9 mouse cellular contexts compared by ENCODE assay signal in genomic region chr17:29730510-29731265, GRCm38 (mm10). TPM values are rescaled to one million over a fixed set of nuclear protein-coding genes. Genes with fewer than 3 reads are reported as not detected.
A peak's percentile ranks its signal among the peaks of the same experiment; 100 is the strongest.
DNase-seq lines count a peak whose midpoint lies in the region; ATAC-seq and TF ChIP-seq lines count a peak whose summit lies in the region.
"Had no signal": no experiment of that assay in that cellular context is flagged by ENCODE, and none has a peak within 500 bp of the region (broad histone marks: within the 10 kb centered on the region; RNA-seq: fewer than 3 reads in every experiment).

No protein-coding gene starts in this region.

- H3K27me3 ChIP-seq in liver, postnatal 0 days (ENCODE audit: insufficient read depth, low read length) = no peaks in the 10 kb centered on the region
- no peaks in the 10 kb centered on the region for H3K27me3 ChIP-seq in heart, embryonic 16.5 days (ENCODE audit: control insufficient read depth, insufficient read depth, low read length)
- H3K27me3 ChIP-seq in neural tube, embryonic 14.5 days (ENCODE audit: control insufficient read depth, insufficient read depth, low read length) = no peaks in the 10 kb centered on the region
- H3K27me3 ChIP-seq: limb, embryonic 12.5 days had no signal

- no peak overlapping the region for H3K4me2 ChIP-seq in liver, postnatal 0 days (ENCODE audit: low read depth, low read length)
- H3K4me2 ChIP-seq in heart, embryonic 16.5 days (ENCODE audit: low read depth, low read length) = no peak overlapping the region
- no peak overlapping the region for H3K4me2 ChIP-seq in neural tube, embryonic 14.5 days (ENCODE audit: low read depth, low read length)
- H3K4me2 ChIP-seq: limb, embryonic 12.5 days had no signal

- no peak for TF ChIP-seq CTCF in liver, postnatal 0 days (IDR thresholded peaks at IDR 0.05; ENCODE audit: low read depth)

- peaks cover 9% of the 10 kb centered on the region; the same call in 1 of the 2 replicates for H3K4me1 ChIP-seq in liver, postnatal 0 days (ENCODE audit: insufficient read depth)
- H3K4me1 ChIP-seq in heart, embryonic 16.5 days (ENCODE audit: control insufficient read depth, insufficient read depth, low read length) = peaks cover 12% of the 10 kb centered on the region
- H3K4me1 ChIP-seq in neural tube, embryonic 14.5 days (ENCODE audit: control insufficient read depth, insufficient read depth, low read length) = peaks cover 21% of the 10 kb centered on the region

- H3K36me3 ChIP-seq in liver, postnatal 0 days (replicated peaks; ENCODE audit: insufficient read depth, low read length) = no peaks in the 10 kb centered on the region
- H3K36me3 ChIP-seq in heart, embryonic 16.5 days (ENCODE audit: control insufficient read depth, insufficient read depth) = no peaks in the 10 kb centered on the region
- H3K36me3 ChIP-seq in neural tube, embryonic 14.5 days (ENCODE audit: control insufficient read depth, insufficient read depth, low read length) = no peaks in the 10 kb centered on the region
- H3K36me3 ChIP-seq: limb, embryonic 12.5 days had no signal

- no peaks in the 10 kb centered on the region for H3K9me3 ChIP-seq in liver, postnatal 0 days (ENCODE audit: low read length)
- H3K9me3 ChIP-seq in heart, embryonic 16.5 days (replicated peaks; ENCODE audit: control insufficient read depth, low read length) = no peaks in the 10 kb centered on the region
- no peaks in the 10 kb centered on the region for H3K9me3 ChIP-seq in neural tube, embryonic 14.5 days (ENCODE audit: control insufficient read depth, low read length)

- intact Hi-C loops in left cerebral cortex, postnatal 14 days (cut with DNase I) = no loop called here

- peak; percentile 23; the same call in 1 of the 2 replicates for ATAC-seq in liver, postnatal 0 days
- peak; percentile 76 for ATAC-seq in heart, embryonic 16.5 days (replicated peaks; ENCODE audit: extremely low read depth, insufficient read depth, low FRiP score)
- ATAC-seq in neural tube, embryonic 14.5 days (ENCODE audit: low read depth) = peak; percentile 62; the same call in 1 of the 2 replicates

- TF ChIP-seq EP300 in liver, postnatal 0 days (IDR thresholded peaks at IDR 0.05; ENCODE audit: low read depth) = no peak

- H3K4me3 ChIP-seq in liver, postnatal 0 days (ENCODE audit: low read depth, low read length) = no peak overlapping the region
- H3K4me3 ChIP-seq in heart, embryonic 16.5 days (ENCODE audit: low read length) = no peak overlapping the region
- no peak overlapping the region for H3K4me3 ChIP-seq in neural tube, embryonic 14.5 days (ENCODE audit: low read depth, low read length)
- H3K4me3 ChIP-seq: limb, embryonic 12.5 days had no signal

- no peak overlapping the region for H3K9ac ChIP-seq in liver, postnatal 0 days (replicated peaks)
- no peak overlapping the region for H3K9ac ChIP-seq in heart, embryonic 16.5 days (ENCODE audit: low read length)
- H3K9ac ChIP-seq in neural tube, embryonic 14.5 days (replicated peaks; ENCODE audit: low read depth, low read length) = no peak overlapping the region
- H3K9ac ChIP-seq: limb, embryonic 12.5 days had no signal

- H3K27ac ChIP-seq in liver, postnatal 0 days (ENCODE audit: low read depth) = no peak overlapping the region
- H3K27ac ChIP-seq in heart, embryonic 16.5 days (ENCODE audit: low read length) = peak overlapping the region; percentile 56
- H3K27ac ChIP-seq in neural tube, embryonic 14.5 days (ENCODE audit: low read depth, low read length) = peak overlapping the region; percentile 41
- H3K27ac ChIP-seq: limb, embryonic 12.5 days had no signal

- DNase-seq in liver, postnatal 0 days = peak; percentile 43
- DNase-seq in liver = no peak
- DNase-seq in cerebellum, adult 18-20 months = peak; percentile 64 to 76
- no peak for DNase-seq in spleen, postnatal 36 days (ENCODE audit: low spot score in 2 of 2)
- no peak for DNase-seq in spleen, adult 12 weeks (ENCODE audit: low spot score)
- no peak for DNase-seq in left cerebral cortex, postnatal 14 days (ENCODE audit: low spot score in 2 of 2)

- 52% methylated on average over 13 of the region's 13 CpGs for WGBS in liver, postnatal 0 days (ENCODE audit: insufficient replicate concordance)
- WGBS in heart, embryonic 16.5 days = 34% methylated on average over 13 of the region's 13 CpGs
- 21% methylated on average over 13 of the region's 13 CpGs for WGBS in neural tube, embryonic 14.5 days

RNA-seq across cellular contexts. Expression of gene Ccdc167, which starts 13.8 kb away (rescaled TPM):
- polyA plus RNA-seq in liver, postnatal 0 days (2015; fragmentation: Nextera tagmentation; extraction: Ambion mirVana) = 4.2 and 4.6 TPM in 2 replicates
- polyA plus RNA-seq in heart, embryonic 16.5 days (2015; fragmentation: Nextera tagmentation; extraction: Ambion mirVana) = 11.7 and 12.5 TPM in 2 replicates
- 9.3 and 12.9 TPM in 2 replicates for polyA plus RNA-seq in neural tube, embryonic 14.5 days (2014; fragmentation: Nextera tagmentation; extraction: Ambion mirVana)
- total RNA-seq in left cerebral cortex, postnatal 14 days (2021) = 10 to 100 TPM; 13.5 to 15.1 TPM

Comparison
In these comparisons a context has a peak if more than half of its experiments do, and no peak if none do; other contexts are left out.
1. DNase-seq: peak in liver, postnatal 0 days (single experiment) and cerebellum, adult 18-20 months (2 of 2); none in liver (single experiment), spleen, postnatal 36 days (0 of 2), spleen, adult 12 weeks (single experiment) and left cerebral cortex, postnatal 14 days (0 of 2).
2. ATAC-seq: peak in every context shown above with its lines; median percentile 76 in heart, embryonic 16.5 days; 62 in neural tube, embryonic 14.5 days; 23 in liver, postnatal 0 days.